Mouse (Mus musculus) gastrocnemius, adult 2 months (tissue): ENCODE results near the gene Enpp3. TPM values are rescaled to one million over a fixed set of nuclear protein-coding genes. Genes with fewer than 3 reads are reported as not detected.

Experiments used
- DNase-seq: peaks from one replicate; pipeline ENCODE4 v3.0.0; 2022
- H3K27ac ChIP-seq: fragments of 200-600 bp; 2 replicates; pipeline ENCODE4 v1.8.1; 2022; ENCODE audit warnings: mild to moderate bottlenecking
- H3K4me3 ChIP-seq: fragments of 200-600 bp; 2 replicates; pipeline ENCODE4 v1.8.1; 2022; ENCODE audit warnings: mild to moderate bottlenecking, moderate library complexity
- CTCF ChIP-seq: fragments of 200-600 bp; IDR thresholded peaks from 2 replicates; pipeline ENCODE4 v1.8.1; 2022; ENCODE audit warnings: antibody characterized with exemption, mild to moderate bottlenecking, moderate library complexity
- intact Hi-C: fragments of 180-260 bp; cut with DNase I; formaldehyde crosslinking; loops from one replicate; pipeline ENCODE4 v1.15.1; 2025
- total RNA-seq, 2 experiments: library from RNA; stranded (reverse); gene quantifications; 2 replicates each; pipeline ENCODE4 v1.2.3; 2021

The Enpp3 gene
- total RNA-seq, 2 experiments from 2014 or later = 1.6 to 2.0 TPM

GRCm38 (mm10) chr10:24777916-24778642, 64.5 kb downstream of the Enpp3 start:
- intact Hi-C loops = loop anchor here (5.0 kb wide), 1 partner anchor 66 kb away; the partner anchor contains the start of gene Enpp1
- peak overlapping the region; percentile 37 for H3K4me3 ChIP-seq
- H3K27ac ChIP-seq = peak overlapping the region; percentile 75
- TF ChIP-seq CTCF = no peak
- peak; percentile 67 for DNase-seq

- intact Hi-C loops = no loop called here
- no peak overlapping the region for H3K27ac ChIP-seq
- TF ChIP-seq CTCF = no peak
- DNase-seq = no peak
- no peak overlapping the region for H3K4me3 ChIP-seq
Measured at GRCm38 (mm10) chr10:24769496-24769895, 73.1 kb downstream of the Enpp3 start.

- intact Hi-C loops = no loop called here
Measured at GRCm38 (mm10) chr10:24767695-24768094, 74.9 kb downstream of the Enpp3 start.

GRCm38 (mm10) chr10:24766061-24766460, 76.6 kb downstream of the Enpp3 start:
- no peak for TF ChIP-seq CTCF
- Histone ChIP-seq H3K27ac (no peak overlapping the region), H3K4me3 (no peak overlapping the region)
- DNase-seq = no peak
- intact Hi-C loops = no loop called here

More at GRCm38 (mm10) chr10:24767695-24768094, 74.9 kb downstream of the Enpp3 start:
- H3K27ac ChIP-seq = no peak overlapping the region
- TF ChIP-seq CTCF = no peak
- no peak for DNase-seq
- H3K4me3 ChIP-seq = no peak overlapping the region

GRCm38 (mm10) chr10:24765151-24765755, 77.4 kb downstream of the Enpp3 start:
- no peak for DNase-seq
- Histone ChIP-seq H3K27ac (no peak overlapping the region), H3K4me3 (no peak overlapping the region)
- intact Hi-C loops = no loop called here
- TF ChIP-seq CTCF = no peak

- TF ChIP-seq CTCF = no peak
- intact Hi-C loops = no loop called here
- no peak overlapping the region for H3K4me3 ChIP-seq
- no peak for DNase-seq
- no peak overlapping the region for H3K27ac ChIP-seq
Measured at GRCm38 (mm10) chr10:24764640-24765039, 78.0 kb downstream of the Enpp3 start.

- Histone ChIP-seq H3K4me3 (no peak overlapping the region), H3K27ac (no peak overlapping the region)
- TF ChIP-seq CTCF = no peak
- intact Hi-C loops = no loop called here
- no peak for DNase-seq
Measured at GRCm38 (mm10) chr10:24763257-24763656, 79.4 kb downstream of the Enpp3 start.

- intact Hi-C loops = no loop called here
- DNase-seq = no peak
- H3K4me3 ChIP-seq = no peak overlapping the region
- no peak overlapping the region for H3K27ac ChIP-seq
- no peak for TF ChIP-seq CTCF
Measured at GRCm38 (mm10) chr10:24758326-24758915, 84.2 kb downstream of the Enpp3 start.

GRCm38 (mm10) chr10:24754874-24755540, 87.6 kb downstream of the Enpp3 start:
- Histone ChIP-seq H3K27ac (no peak overlapping the region), H3K4me3 (no peak overlapping the region)
- TF ChIP-seq CTCF = no peak
- no peak for DNase-seq
- intact Hi-C loops = no loop called here

GRCm38 (mm10) chr10:24754251-24754835, 88.3 kb downstream of the Enpp3 start:
- intact Hi-C loops = no loop called here
- no peak for DNase-seq
- TF ChIP-seq CTCF = no peak
- Histone ChIP-seq H3K4me3 (peak overlapping the region; percentile 47), H3K27ac (no peak overlapping the region)

GRCm38 (mm10) chr10:24753536-24754250, 88.9 kb downstream of the Enpp3 start:
- intact Hi-C loops = no loop called here
- H3K27ac ChIP-seq = no peak overlapping the region
- TF ChIP-seq CTCF = no peak
- H3K4me3 ChIP-seq = peak overlapping the region; percentile 47
- no peak for DNase-seq

GRCm38 (mm10) chr10:24742950-24743487, 99.6 kb downstream of the Enpp3 start:
- intact Hi-C loops = no loop called here
- H3K27ac ChIP-seq = no peak overlapping the region
- H3K4me3 ChIP-seq = no peak overlapping the region
- DNase-seq = no peak
- no peak for TF ChIP-seq CTCF
